Mouse (Mus musculus) frontal cortex, postnatal 36 days (tissue): ENCODE results near the gene Hsph1.

Source experiments
- DNase-seq, 2 experiments: peaks; one replicate each; pipeline ENCODE4 v3.0.0; 2022; ENCODE audit warnings: low spot score in 2 of 2

The Hsph1 gene

GRCm38 (mm10) chr5:149588814-149589534 lies 47.2 kb downstream of the Hsph1 start:
- no peak for DNase-seq

GRCm38 (mm10) chr5:149587327-149587895 lies 48.8 kb downstream of the Hsph1 start:
- DNase-seq = no peak

- no peak for DNase-seq
Observed at GRCm38 (mm10) chr5:149585910-149586309, 50.3 kb downstream of the Hsph1 start.

GRCm38 (mm10) chr5:149585231-149585630 lies 50.9 kb downstream of the Hsph1 start:
- DNase-seq = no peak

- no peak for DNase-seq
Observed at GRCm38 (mm10) chr5:149584154-149584655, 52.0 kb downstream of the Hsph1 start.

- DNase-seq = no peak
Observed at GRCm38 (mm10) chr5:149583507-149583906, 52.7 kb downstream of the Hsph1 start.

- no peak for DNase-seq
Observed at GRCm38 (mm10) chr5:149582642-149583262, 53.4 kb downstream of the Hsph1 start.

- no peak for DNase-seq
Observed at GRCm38 (mm10) chr5:149577449-149577848, 58.7 kb downstream of the Hsph1 start.

GRCm38 (mm10) chr5:149576977-149577376 lies 59.2 kb downstream of the Hsph1 start:
- DNase-seq = no peak

GRCm38 (mm10) chr5:149568993-149569392 lies 67.2 kb downstream of the Hsph1 start:
- no peak for DNase-seq

- DNase-seq = peak in 1 of 2 experiments; percentile 44
Observed at GRCm38 (mm10) chr5:149566957-149567356, 69.2 kb downstream of the Hsph1 start.

GRCm38 (mm10) chr5:149566026-149566425 lies 70.2 kb downstream of the Hsph1 start:
- no peak for DNase-seq
